Mouse (Mus musculus): ENCODE data around the gene Gm15517.

- TF ChIP-seq POLR2A (IDR thresholded peaks at IDR 0.05; ENCODE audit: low read depth, low read length) (no peak), CTCF (IDR thresholded peaks at IDR 0.05; ENCODE audit: extremely low read depth, insufficient read length, insufficient replicate concordance, low read depth, low read length) (no peak)
Measured at GRCm38 (mm10) chr7:44246984-44247470, 14.2 kb upstream of the Gm15517 start.

All from small intestine, adult 2 months (tissue).